Mouse (Mus musculus) kidney, postnatal 0 days (tissue): ENCODE data around the gene Lpp. TPM values are rescaled to one million over a fixed set of nuclear protein-coding genes. Genes with fewer than 3 reads are reported as not detected.

Experiments used
- ATAC-seq: fragments of 200-750 bp; cut with Nextera tagmentation; replicated peaks from 2 replicates; pipeline ENCODE4 v1.8.0; 2017; ENCODE audit warnings: low read depth, moderate number of reproducible peaks, moderate TSS enrichment, moderate library complexity; ENCODE audit not compliant: low FRiP score
- DNase-seq: peaks from one replicate; pipeline ENCODE4 v3.0.0-alpha.2; 2016; ENCODE audit warnings: low spot score
- H3K27ac ChIP-seq: fragments of 300-500 bp; sonication (generic); 2 replicates; pipeline ENCODE4 v1.5.1; 2014; ENCODE audit warnings: mild to moderate bottlenecking
- H3K27me3 ChIP-seq: fragments of 300-500 bp; sonication (generic); 2 replicates; pipeline ENCODE4 v1.6.1; 2014; ENCODE audit warnings: low read length, mixed read lengths; ENCODE audit not compliant: insufficient read depth
- H3K36me3 ChIP-seq: fragments of 300-500 bp; sonication (generic); 2 replicates; pipeline ENCODE4 v1.6.1; 2014; ENCODE audit warnings: low read length, mixed read lengths; ENCODE audit not compliant: insufficient read depth
- H3K4me1 ChIP-seq: fragments of 300-500 bp; sonication (generic); replicated peaks from 2 replicates; pipeline ENCODE4 v1.6.1; 2014; ENCODE audit warnings: antibody characterized with exemption, low read length, mixed read lengths; ENCODE audit not compliant: insufficient read depth
- H3K4me2 ChIP-seq: fragments of 300-500 bp; sonication (generic); 2 replicates; pipeline ENCODE4 v1.6.1; 2014; ENCODE audit warnings: mild to moderate bottlenecking, low read length, moderate library complexity, mixed read lengths
- H3K4me3 ChIP-seq: fragments of 300-500 bp; sonication (generic); replicated peaks from 2 replicates; pipeline ENCODE4 v1.5.1; 2014; ENCODE audit warnings: low read depth, low read length
- H3K9ac ChIP-seq: fragments of 300-500 bp; sonication (generic); 2 replicates; pipeline ENCODE4 v1.6.1; 2014; ENCODE audit warnings: low read depth, low read length
- H3K9me3 ChIP-seq: fragments of 300-500 bp; sonication (generic); replicated peaks from 2 replicates; pipeline ENCODE4 v1.6.1; 2016; ENCODE audit warnings: low read length, inconsistent platforms, mixed read lengths
- CTCF ChIP-seq: IDR thresholded peaks from 2 replicates; pipeline ENCODE4 v1.5.1; 2016; ENCODE audit warnings: antibody characterized with exemption, low read depth, mild to moderate bottlenecking, moderate library complexity
- WGBS: fragments of 180-500 bp; shearing (Covaris S2); extraction: QIAGEN DNeasy Blood & Tissue Kit; methylation state at CpG from one replicate; pipeline ENCODE4 v1.1.7; 2014; 5-methylcytosine and 5-hydroxymethylcytosine counted together
- polyA plus RNA-seq: library from polyadenylated mRNA; unstranded; fragments of >200 nt; fragmentation: Nextera tagmentation; extraction: Ambion mirVana; gene quantifications from 2 replicates; pipeline ENCODE4 v1.2.1, GENCODE M21; 2015

Gene Lpp
- polyA plus RNA-seq, 1 experiment from 2014 or later, result 32.9 TPM

DNA sequence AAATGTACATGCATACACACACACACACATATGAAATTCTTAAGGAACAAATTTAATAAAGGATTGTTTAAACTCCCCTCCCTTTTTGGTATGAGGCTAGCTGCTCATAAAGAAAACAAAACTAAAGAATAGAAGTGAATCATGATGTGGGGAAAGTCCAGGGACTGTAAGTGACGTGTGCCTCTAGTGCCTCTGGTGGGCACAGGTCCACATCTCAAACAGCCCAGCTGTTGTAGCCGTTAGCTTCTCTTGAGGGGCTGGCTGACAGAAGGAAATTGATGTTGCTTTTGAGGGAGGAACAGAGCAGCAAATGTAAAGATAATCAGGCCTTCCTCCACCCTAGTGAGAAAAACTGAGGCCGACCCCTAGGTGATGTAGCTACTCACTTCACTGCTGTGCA lies 517.5 kb downstream of the Lpp start:
- DNase-seq (peak; percentile 61), ATAC-seq (no peak)
- peak; percentile 50 for TF ChIP-seq CTCF
- Histone ChIP-seq H3K4me1 (no peaks in the 10 kb centered on the region), H3K27me3 (no peaks in the 10 kb centered on the region), H3K4me3 (no peak overlapping the region), H3K9me3 (no peaks in the 10 kb centered on the region), H3K4me2 (no peak overlapping the region), H3K9ac (no peak overlapping the region), H3K36me3 (no peaks in the 10 kb centered on the region), H3K27ac (no peak overlapping the region)
- WGBS, result 42% methylated on average over 3 of the region's 3 CpGs

DNA sequence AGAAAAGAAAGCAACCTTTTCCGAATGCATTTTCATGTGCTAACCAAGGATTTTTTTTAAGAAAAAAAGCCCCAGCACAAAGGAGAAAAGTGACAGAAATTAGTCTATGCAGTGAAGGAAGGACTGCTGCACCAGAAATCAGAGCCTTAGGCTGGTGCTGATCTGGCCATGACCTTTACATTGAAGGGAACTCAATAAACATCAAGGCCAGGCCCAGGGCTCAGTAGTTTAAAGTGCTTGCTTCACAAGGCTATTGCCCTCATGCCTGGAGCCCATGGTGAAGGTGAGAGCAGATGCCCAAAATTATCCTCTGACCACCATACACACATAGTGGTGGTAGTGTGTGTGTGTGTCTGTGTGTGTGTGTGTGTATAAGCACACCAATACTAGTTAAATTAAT lies 519.1 kb downstream of the Lpp start:
- no peak overlapping the region for H3K27ac ChIP-seq
- DNase-seq (no peak), ATAC-seq (no peak)
- no peak overlapping the region for H3K4me3 ChIP-seq
- no peaks in the 10 kb centered on the region for H3K27me3 ChIP-seq
- no peak overlapping the region for H3K4me2 ChIP-seq
- WGBS, result 89% methylated on average over 1 of the region's 1 CpGs
- no peaks in the 10 kb centered on the region for H3K4me1 ChIP-seq
- no peaks in the 10 kb centered on the region for H3K9me3 ChIP-seq
- no peak overlapping the region for H3K9ac ChIP-seq
- TF ChIP-seq CTCF, result no peak
- no peaks in the 10 kb centered on the region for H3K36me3 ChIP-seq

DNA sequence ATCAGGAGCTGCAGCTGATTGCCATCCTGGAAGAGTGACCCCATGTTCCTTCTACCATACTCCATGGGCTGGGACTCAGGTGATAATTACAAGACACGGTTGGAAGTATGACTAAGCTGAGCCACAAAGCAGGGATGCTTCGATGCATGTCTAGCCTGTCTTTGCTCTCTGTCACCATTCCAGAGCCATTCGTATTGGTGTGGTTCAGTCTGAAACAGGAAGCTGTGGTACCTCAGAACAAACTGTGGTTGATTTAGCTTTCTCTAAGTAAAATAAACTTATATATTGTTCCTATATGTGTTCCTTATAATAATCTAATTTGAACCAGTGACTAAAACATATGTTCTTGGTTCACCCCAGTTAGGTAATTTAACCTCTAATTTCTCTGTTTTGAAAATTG lies 519.7 kb downstream of the Lpp start:
- no peak overlapping the region for H3K4me2 ChIP-seq
- H3K27me3 ChIP-seq, result no peaks in the 10 kb centered on the region
- H3K27ac ChIP-seq, result no peak overlapping the region
- DNase-seq (no peak), ATAC-seq (no peak)
- no peaks in the 10 kb centered on the region for H3K36me3 ChIP-seq
- H3K9me3 ChIP-seq, result no peaks in the 10 kb centered on the region
- no peak overlapping the region for H3K4me3 ChIP-seq
- H3K9ac ChIP-seq, result no peak overlapping the region
- H3K4me1 ChIP-seq, result no peaks in the 10 kb centered on the region
- no peak for TF ChIP-seq CTCF
- 88% methylated on average over 3 of the region's 3 CpGs for WGBS

DNA sequence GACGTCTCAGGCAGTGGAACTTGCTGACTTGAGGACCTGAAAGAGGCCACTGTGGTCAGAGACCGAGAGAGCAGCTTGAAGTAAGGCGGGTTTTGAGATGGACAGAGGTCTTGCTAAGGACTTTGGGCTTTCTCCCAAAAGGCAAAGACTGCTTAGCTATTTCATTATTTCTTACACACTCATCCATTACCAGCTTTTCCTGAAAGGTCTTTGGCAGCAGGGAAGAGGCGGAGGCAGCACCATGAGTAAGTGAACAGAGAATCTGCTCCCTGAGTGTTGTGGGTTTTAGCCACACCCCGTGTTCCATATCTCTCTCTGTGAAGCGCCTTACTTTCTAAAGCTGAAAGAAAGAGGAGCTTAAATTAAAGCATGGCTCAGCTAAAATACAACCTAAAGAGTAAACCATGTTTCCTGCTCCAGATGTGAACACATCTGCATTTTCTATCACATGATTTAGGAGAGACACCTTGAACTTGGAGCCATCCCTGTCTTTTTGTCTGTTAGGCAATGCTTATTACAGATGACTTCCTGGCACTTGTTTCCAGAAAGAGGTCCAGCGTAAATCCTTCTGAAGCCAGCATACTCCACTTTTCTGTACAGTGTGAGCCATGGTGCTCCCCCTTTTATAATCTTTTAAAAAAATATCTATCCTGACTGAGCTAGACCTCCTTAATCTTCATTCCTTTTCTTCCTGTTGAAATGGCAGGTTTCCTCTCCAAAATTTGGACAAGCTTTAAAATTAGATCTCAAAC lies 520.5 kb downstream of the Lpp start:
- H3K4me2 ChIP-seq, result no peak overlapping the region
- DNase-seq (no peak), ATAC-seq (no peak)
- H3K4me1 ChIP-seq, result 0 out of 2 replicates have a peak, but pooled peaks cover 3% of the 10 kb centered on the region
- no peaks in the 10 kb centered on the region for H3K9me3 ChIP-seq
- 60% methylated on average over 7 of the region's 7 CpGs for WGBS
- no peaks in the 10 kb centered on the region for H3K27me3 ChIP-seq
- no peak for TF ChIP-seq CTCF
- no peak overlapping the region for H3K27ac ChIP-seq
- no peaks in the 10 kb centered on the region for H3K36me3 ChIP-seq
- no peak overlapping the region for H3K4me3 ChIP-seq
- H3K9ac ChIP-seq, result no peak overlapping the region

DNA sequence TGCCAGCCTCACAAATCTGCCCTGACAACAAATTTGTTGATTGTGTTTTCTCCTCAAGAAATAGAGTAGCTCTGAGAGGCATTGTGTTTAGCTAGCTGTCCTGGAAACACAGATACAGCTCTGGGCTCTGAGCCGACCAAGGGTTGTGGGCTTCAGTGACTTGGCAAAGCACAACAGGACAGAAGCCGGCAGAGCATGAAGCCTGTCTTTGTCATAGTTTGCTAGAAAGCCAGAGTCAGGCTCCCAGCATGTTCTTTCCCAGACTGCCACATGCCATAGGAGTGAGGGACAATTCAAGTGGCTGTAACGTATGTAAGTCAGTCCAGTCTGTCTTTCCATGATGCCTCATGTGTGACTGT lies 521.1 kb downstream of the Lpp start:
- WGBS, result 27% methylated on average over 3 of the region's 3 CpGs
- H3K4me2 ChIP-seq, result no peak overlapping the region
- ATAC-seq (no peak), DNase-seq (no peak)
- H3K36me3 ChIP-seq, result no peaks in the 10 kb centered on the region
- H3K27ac ChIP-seq, result no peak overlapping the region
- TF ChIP-seq CTCF, result no peak
- no peak overlapping the region for H3K9ac ChIP-seq
- no peaks in the 10 kb centered on the region for H3K27me3 ChIP-seq
- H3K4me1 ChIP-seq, result 0 out of 2 replicates have a peak, but pooled peaks cover 3% of the 10 kb centered on the region
- H3K9me3 ChIP-seq, result no peaks in the 10 kb centered on the region
- no peak overlapping the region for H3K4me3 ChIP-seq

DNA sequence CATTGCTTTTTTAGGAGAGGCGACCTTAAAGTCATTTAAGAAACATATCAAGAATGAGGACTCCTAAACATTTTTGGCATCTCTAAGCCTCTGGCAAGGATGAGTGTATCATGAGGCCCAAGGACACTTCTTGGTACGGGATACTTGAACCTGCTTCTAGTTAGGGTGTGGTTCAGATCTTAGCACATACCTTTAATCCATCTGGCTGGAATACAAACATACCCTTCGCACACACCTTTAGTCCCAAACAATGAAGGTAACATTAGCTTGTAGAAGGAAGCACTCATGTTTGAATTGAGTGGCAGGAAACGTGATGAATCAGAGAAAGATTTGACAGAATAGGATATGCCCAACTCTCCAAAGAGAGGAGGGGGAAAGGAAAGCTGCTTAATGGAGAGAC lies 522.2 kb downstream of the Lpp start:
- no peak for TF ChIP-seq CTCF
- ATAC-seq (no peak), DNase-seq (no peak)
- WGBS, result 89% methylated on average over 4 of the region's 4 CpGs
- H3K4me3 ChIP-seq, result no peak overlapping the region
- no peak overlapping the region for H3K27ac ChIP-seq
- no peak overlapping the region for H3K9ac ChIP-seq
- 0 out of 2 replicates have a peak, but pooled peaks cover 3% of the 10 kb centered on the region for H3K4me1 ChIP-seq
- H3K9me3 ChIP-seq, result no peaks in the 10 kb centered on the region
- no peaks in the 10 kb centered on the region for H3K27me3 ChIP-seq
- H3K4me2 ChIP-seq, result no peak overlapping the region
- H3K36me3 ChIP-seq, result no peaks in the 10 kb centered on the region
